Mouse (Mus musculus): ENCODE data around the gene Pik3ca.
"Not testable (repeated sequence)": the region's sequence is repeated elsewhere in the genome, so short reads cannot be mapped to it uniquely, and the experiment has no call there.

Gene Pik3ca

GRCm38 (mm10) chr3:32401591-32401990 is 4.1 kb downstream of the Pik3ca start:
- DNase-seq (ENCODE audit: low spot score), result no peak

- no peak for DNase-seq (ENCODE audit: low spot score)
These were observed 5.8 kb downstream of the Pik3ca start for GRCm38 (mm10) chr3:32402990-32403885.

- no peak for DNase-seq (ENCODE audit: low spot score)
These were observed 8.2 kb downstream of the Pik3ca start for GRCm38 (mm10) chr3:32405699-32406098.

- DNase-seq (ENCODE audit: low spot score), result no peak
These were observed 9.3 kb downstream of the Pik3ca start for GRCm38 (mm10) chr3:32406804-32407203.

GRCm38 (mm10) chr3:32408811-32409273 is 11.4 kb downstream of the Pik3ca start:
- DNase-seq (ENCODE audit: low spot score), result no peak

GRCm38 (mm10) chr3:32412502-32413044 is 15.1 kb downstream of the Pik3ca start:
- no peak for DNase-seq (ENCODE audit: low spot score)

GRCm38 (mm10) chr3:32414381-32414780 is 16.9 kb downstream of the Pik3ca start:
- DNase-seq (ENCODE audit: low spot score), result no peak

GRCm38 (mm10) chr3:32415370-32416309 is 18.2 kb downstream of the Pik3ca start:
- no peak for DNase-seq (ENCODE audit: low spot score)

GRCm38 (mm10) chr3:32417751-32418211 is 20.3 kb downstream of the Pik3ca start:
- no peak for DNase-seq (ENCODE audit: low spot score)

GRCm38 (mm10) chr3:32419866-32420265 is 22.4 kb downstream of the Pik3ca start:
- no peak for DNase-seq (ENCODE audit: low spot score)

GRCm38 (mm10) chr3:32421115-32422054 is 23.9 kb downstream of the Pik3ca start:
- no peak for DNase-seq (ENCODE audit: low spot score)

- no peak for DNase-seq (ENCODE audit: low spot score)
These were observed 30.2 kb downstream of the Pik3ca start for GRCm38 (mm10) chr3:32427695-32428094.

GRCm38 (mm10) chr3:32428361-32428760 is 30.9 kb downstream of the Pik3ca start:
- no peak for DNase-seq (ENCODE audit: low spot score)

- peak; percentile 34 for DNase-seq (ENCODE audit: low spot score)
These were observed 31.4 kb downstream of the Pik3ca start for GRCm38 (mm10) chr3:32428921-32429320.

GRCm38 (mm10) chr3:32429351-32429750 is 31.9 kb downstream of the Pik3ca start:
- DNase-seq (ENCODE audit: low spot score), result not testable (repeated sequence)

- no peak for DNase-seq (ENCODE audit: low spot score)
These were observed 32.9 kb downstream of the Pik3ca start for GRCm38 (mm10) chr3:32430394-32430793.

- DNase-seq (ENCODE audit: low spot score), result no peak
These were observed 36.5 kb downstream of the Pik3ca start for GRCm38 (mm10) chr3:32434016-32434415.

- DNase-seq (ENCODE audit: low spot score), result no peak
These were observed 38.6 kb downstream of the Pik3ca start for GRCm38 (mm10) chr3:32436101-32436500.

- DNase-seq (ENCODE audit: low spot score), result no peak
These were observed 39.8 kb downstream of the Pik3ca start for GRCm38 (mm10) chr3:32437297-32437696.

GRCm38 (mm10) chr3:32437820-32438219 is 40.3 kb downstream of the Pik3ca start:
- DNase-seq (ENCODE audit: low spot score), result no peak

GRCm38 (mm10) chr3:32438716-32439115 is 41.2 kb downstream of the Pik3ca start:
- no peak for DNase-seq (ENCODE audit: low spot score)

All from testis, postnatal 14 days (tissue).